16 mouse cellular contexts compared by ENCODE assay signal in the genomic region with DNA sequence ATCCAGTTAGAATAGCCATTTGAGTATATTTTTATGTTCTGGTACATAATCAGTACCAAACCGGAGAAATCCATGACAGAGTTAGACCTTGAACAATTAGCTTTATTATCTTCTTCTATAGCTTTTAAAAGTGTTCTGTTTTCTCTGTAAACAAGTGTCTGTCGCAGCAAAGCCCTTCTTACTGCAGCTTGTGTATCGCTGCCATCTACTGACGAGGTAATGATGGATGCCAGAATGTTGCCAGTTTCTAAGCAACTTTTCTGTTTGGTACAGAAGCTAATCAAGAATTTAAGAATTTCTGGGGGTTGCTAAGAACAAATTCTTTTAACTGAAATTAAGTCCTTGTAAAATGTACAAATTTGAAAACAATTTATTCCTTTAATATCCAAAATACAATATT. TPM values are rescaled to one million over a fixed set of nuclear protein-coding genes. Genes with fewer than 3 reads are reported as not detected.
DNase-seq lines count a peak whose midpoint lies in the region; ATAC-seq and TF ChIP-seq lines count a peak whose summit lies in the region.
"Had no signal": no experiment of that assay in that cellular context is flagged by ENCODE, and none has a peak within 500 bp of the region (broad histone marks: within the 10 kb centered on the region; RNA-seq: fewer than 3 reads in every experiment).

No protein-coding gene starts in this region.

- no peaks in the 10 kb centered on the region for H3K9me3 ChIP-seq in liver, postnatal 0 days (ENCODE audit: low read length)
- no peaks in the 10 kb centered on the region for H3K9me3 ChIP-seq in liver, embryonic 12.5 days (replicated peaks)
- H3K9me3 ChIP-seq: forebrain, embryonic 12.5 days had no signal

- no peak for ATAC-seq in liver, postnatal 0 days
- ATAC-seq in liver, embryonic 12.5 days = no peak
- ATAC-seq in inflammation-experienced regulatory T-cells, adult 6 months = no peak

- no peak overlapping the region for H3K27ac ChIP-seq in liver, postnatal 0 days (ENCODE audit: low read depth)
- H3K27ac ChIP-seq in liver, embryonic 12.5 days = no peak overlapping the region
- H3K27ac ChIP-seq: forebrain, embryonic 12.5 days had no signal

- no peak overlapping the region for H3K4me2 ChIP-seq in liver, postnatal 0 days (ENCODE audit: low read depth, low read length)
- H3K4me2 ChIP-seq in liver, embryonic 12.5 days = no peak overlapping the region
- H3K4me2 ChIP-seq: forebrain, embryonic 12.5 days had no signal

- no peak overlapping the region for H3K4me3 ChIP-seq in liver, postnatal 0 days (ENCODE audit: low read depth, low read length)
- H3K4me3 ChIP-seq in liver, embryonic 12.5 days = no peak overlapping the region
- H3K4me3 ChIP-seq: forebrain, embryonic 12.5 days had no signal

- intact Hi-C loops in heart, postnatal 36 days (cut with DNase I) = loop anchor here (10.0 kb wide), 1 partner anchor 708 kb away; a partner anchor contains a TSS

- no peak for TF ChIP-seq EP300 in liver, postnatal 0 days (IDR thresholded peaks at IDR 0.05; ENCODE audit: low read depth)

- peak; percentile 2 for DNase-seq in heart, adult 11 months
- no peak for DNase-seq in heart, postnatal 36 days
- no peak for DNase-seq in liver, postnatal 0 days
- DNase-seq in MN1 (ENCODE audit: low spot score) = peak; percentile 38
- peak; percentile 14 for DNase-seq in induced T-regulatory cell, adult 2 months (ENCODE audit: low read depth)
- no peak for DNase-seq in right cerebral cortex, adult 2 months (ENCODE audit: low spot score in 2 of 2)
- DNase-seq: adrenal gland, postnatal 36 days; cerebellum, adult 2 months; gastrocnemius, postnatal 10 days; kidney, adult 11 months; liver; lung, postnatal 36 days; thymus, postnatal 36 days had no signal

- TF ChIP-seq CTCF in liver, postnatal 0 days (IDR thresholded peaks at IDR 0.05; ENCODE audit: low read depth) = peak; percentile 45

- no peak overlapping the region for H3K9ac ChIP-seq in liver, postnatal 0 days (replicated peaks)
- H3K9ac ChIP-seq in liver, embryonic 12.5 days = no peak overlapping the region
- H3K9ac ChIP-seq: forebrain, embryonic 12.5 days had no signal

- H3K27me3 ChIP-seq in liver, postnatal 0 days (ENCODE audit: insufficient read depth, low read length) = no peaks in the 10 kb centered on the region
- H3K27me3 ChIP-seq in liver, embryonic 12.5 days (replicated peaks) = no peaks in the 10 kb centered on the region; the same call in 1 of the 2 replicates
- H3K27me3 ChIP-seq: forebrain, embryonic 12.5 days had no signal

- WGBS in liver, postnatal 0 days (ENCODE audit: insufficient replicate concordance) = 44% methylated on average over 4 of the region's 4 CpGs
- 56% methylated on average over 4 of the region's 4 CpGs for WGBS in liver, embryonic 12.5 days (ENCODE audit: insufficient replicate concordance)

- H3K36me3 ChIP-seq in liver, postnatal 0 days (replicated peaks; ENCODE audit: insufficient read depth, low read length) = no peaks in the 10 kb centered on the region
- H3K36me3 ChIP-seq in liver, embryonic 12.5 days = no peaks in the 10 kb centered on the region

- H3K4me1 ChIP-seq in liver, postnatal 0 days (ENCODE audit: insufficient read depth) = no peaks in the 10 kb centered on the region
- no peaks in the 10 kb centered on the region for H3K4me1 ChIP-seq in liver, embryonic 12.5 days
- H3K4me1 ChIP-seq: forebrain, embryonic 12.5 days had no signal

RNA-seq across cellular contexts. Expression of a gene that starts 6.8 kb away (rescaled TPM):
- 10 to 100 TPM; 25.5 to 28.5 TPM for total RNA-seq in heart, postnatal 36 days (2021)
- 15.2 and 19.1 TPM in 2 replicates for polyA plus RNA-seq in liver, postnatal 0 days (2015; fragmentation: Nextera tagmentation; extraction: Ambion mirVana)
- polyA plus RNA-seq in liver, embryonic 12.5 days (2016; fragmentation: Nextera tagmentation; extraction: Ambion mirVana) = 17.7 and 18.3 TPM in 2 replicates
- 10 to 100 TPM in 1 of 3 experiments, 1 to 10 TPM in 2; 8.2 to 10.2 (median 9.2) TPM for polyA plus RNA-seq in inflammation-experienced regulatory T-cells, adult 6 months (2017; shearing (Covaris generic))

RNA-seq across cellular contexts. Expression of a gene that starts 49.3 kb away (rescaled TPM):
- 10 to 100 TPM; 11.2 to 13.0 TPM for total RNA-seq in heart, postnatal 36 days (2021)
- polyA plus RNA-seq in liver, postnatal 0 days (2015; fragmentation: Nextera tagmentation; extraction: Ambion mirVana) = 1.1 and 1.4 TPM in 2 replicates
- 2.4 and 2.5 TPM in 2 replicates for polyA plus RNA-seq in liver, embryonic 12.5 days (2016; fragmentation: Nextera tagmentation; extraction: Ambion mirVana)
- polyA plus RNA-seq in inflammation-experienced regulatory T-cells, adult 6 months (2017; shearing (Covaris generic)) = 1 to 10 TPM; 2.8 to 3.1 (median 2.9) TPM

Comparison
In these comparisons a context has a peak if more than half of its experiments do, and no peak if none do; other contexts are left out.
1. DNase-seq: peak in heart, adult 11 months (single experiment), MN1 (single experiment) and induced T-regulatory cell, adult 2 months (single experiment); none in heart, postnatal 36 days (0 of 2), liver, postnatal 0 days (single experiment) and right cerebral cortex, adult 2 months (0 of 2).